Comparison of ENCODE assay signal across 9 mouse cellular contexts in the genomic region with DNA sequence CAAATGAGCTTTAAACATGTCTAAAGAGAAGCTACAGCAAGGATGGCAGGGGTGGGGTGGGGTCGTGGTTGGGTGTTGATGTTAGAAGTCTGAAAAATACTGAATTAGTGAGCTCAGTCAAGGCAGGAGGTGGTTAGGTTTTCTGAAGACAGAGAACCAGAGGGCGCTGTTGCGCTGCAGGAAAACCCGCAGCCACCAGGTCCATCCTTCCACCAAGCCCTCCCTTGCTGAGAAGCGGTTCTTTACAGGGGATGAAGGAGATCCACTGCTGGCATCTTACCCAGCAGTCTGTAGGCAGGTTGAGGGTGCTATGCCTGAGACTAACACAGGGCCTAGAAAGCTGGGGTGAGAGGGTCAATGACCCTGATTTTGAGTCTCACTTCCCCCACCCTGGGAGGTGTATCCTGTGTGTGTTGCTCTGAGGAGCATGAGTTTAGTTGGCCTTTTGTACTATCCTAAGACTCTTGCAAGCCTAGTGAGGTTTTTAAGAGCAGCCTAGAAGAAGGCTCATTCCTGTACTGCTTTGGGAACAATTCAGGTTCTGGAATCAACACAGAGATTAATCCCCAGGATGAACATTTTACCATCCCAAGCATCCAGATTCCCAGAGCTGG. TPM values are rescaled to one million over a fixed set of nuclear protein-coding genes. Genes with fewer than 3 reads are reported as not detected.
DNase-seq lines count a peak whose midpoint lies in the region; ATAC-seq and TF ChIP-seq lines count a peak whose summit lies in the region.
"Had no signal": no experiment of that assay in that cellular context is flagged by ENCODE, and none has a peak within 500 bp of the region (broad histone marks: within the 10 kb centered on the region; RNA-seq: fewer than 3 reads in every experiment).

No protein-coding gene starts in this region.

- TF ChIP-seq CTCF in heart, postnatal 0 days (IDR thresholded peaks at IDR 0.05; ENCODE audit: low read depth): peak; percentile 68

- DNase-seq in forebrain, embryonic 10.5 days (ENCODE audit: extremely low spot score, low spot score): peak; percentile 45
- DNase-seq in ZHBTc4 (ENCODE audit: low read depth, low spot score): peak; percentile 64
- DNase-seq in embryo, embryonic 10 days (ENCODE audit: low spot score): peak; percentile 79
- peak; percentile 56 for DNase-seq in heart, postnatal 0 days (ENCODE audit: low spot score)
- DNase-seq in layer of hippocampus, postnatal 10 days (ENCODE audit: low spot score in 2 of 2): peak; percentile 80 to 82
- DNase-seq in spleen, postnatal 10 days (ENCODE audit: low spot score in 2 of 2): peak; percentile 38 to 74

- no peak overlapping the region for H3K4me3 ChIP-seq in forebrain, embryonic 10.5 days
- H3K4me3 ChIP-seq in forebrain, embryonic 12.5 days (replicated peaks): no peak overlapping the region
- H3K4me3 ChIP-seq in heart, postnatal 0 days (ENCODE audit: low read depth, low read length): no peak overlapping the region

- TF ChIP-seq EP300 in heart, postnatal 0 days (IDR thresholded peaks at IDR 0.05; ENCODE audit: low read depth): no peak

- H3K9me3 ChIP-seq in forebrain, embryonic 10.5 days: no peaks in the 10 kb centered on the region
- H3K9me3 ChIP-seq in forebrain, embryonic 12.5 days: no peaks in the 10 kb centered on the region
- no peaks in the 10 kb centered on the region for H3K9me3 ChIP-seq in heart, postnatal 0 days (replicated peaks; ENCODE audit: control insufficient read depth, low read length)

- H3K9ac ChIP-seq in forebrain, embryonic 12.5 days: no peak overlapping the region
- H3K9ac ChIP-seq in heart, postnatal 0 days (replicated peaks; ENCODE audit: low read depth, low read length): no peak overlapping the region

- WGBS in forebrain, embryonic 10.5 days: 3% methylated on average over 5 of the region's 5 CpGs
- WGBS in forebrain, embryonic 12.5 days: 4% methylated on average over 5 of the region's 5 CpGs
- WGBS in heart, postnatal 0 days: 8% methylated on average over 5 of the region's 5 CpGs

- H3K36me3 ChIP-seq in forebrain, embryonic 10.5 days (replicated peaks): no peaks in the 10 kb centered on the region
- no peaks in the 10 kb centered on the region for H3K36me3 ChIP-seq in forebrain, embryonic 12.5 days (replicated peaks)
- no peaks in the 10 kb centered on the region for H3K36me3 ChIP-seq in heart, postnatal 0 days (replicated peaks; ENCODE audit: control insufficient read depth, insufficient read depth, low read length)

- no peaks in the 10 kb centered on the region for H3K27me3 ChIP-seq in forebrain, embryonic 10.5 days (ENCODE audit: poor library complexity, severe bottlenecking)
- no peaks in the 10 kb centered on the region for H3K27me3 ChIP-seq in forebrain, embryonic 12.5 days
- 0 out of 2 replicates have a peak, but pooled peaks cover 7% of the 10 kb centered on the region for H3K27me3 ChIP-seq in heart, postnatal 0 days (ENCODE audit: control insufficient read depth, insufficient read depth, low read length)

- ATAC-seq in forebrain, embryonic 12.5 days (ENCODE audit: low FRiP score): no peak
- ATAC-seq in heart, postnatal 0 days (ENCODE audit: insufficient read depth, low read depth): peak; percentile 62; the same call in 1 of the 2 replicates
- ATAC-seq in megakaryocyte progenitor cell, adult 5-6 weeks (replicated peaks; ENCODE audit: poor library complexity): peak; percentile 69

- H3K4me1 ChIP-seq in forebrain, embryonic 10.5 days: peaks cover 9% of the 10 kb centered on the region; the same call in 1 of the 2 replicates
- peaks cover 6% of the 10 kb centered on the region; the same call in 1 of the 2 replicates for H3K4me1 ChIP-seq in forebrain, embryonic 12.5 days
- H3K4me1 ChIP-seq in heart, postnatal 0 days (ENCODE audit: control insufficient read depth, insufficient read depth): peaks cover 3% of the 10 kb centered on the region; the same call in 1 of the 2 replicates

- no peak overlapping the region for H3K27ac ChIP-seq in forebrain, embryonic 10.5 days
- no peak overlapping the region for H3K27ac ChIP-seq in forebrain, embryonic 12.5 days
- no peak overlapping the region for H3K27ac ChIP-seq in heart, postnatal 0 days (ENCODE audit: low read depth)
- H3K27ac ChIP-seq: macrophage had no signal

- H3K4me2 ChIP-seq in forebrain, embryonic 12.5 days: no peak overlapping the region; the same call in 1 of the 2 replicates
- no peak overlapping the region for H3K4me2 ChIP-seq in heart, postnatal 0 days (ENCODE audit: low read depth, low read length)

RNA-seq across cellular contexts. Expression of gene Slc22a21, which starts 22.1 kb away (rescaled TPM):
- 2.0 and 3.0 TPM in 2 replicates for polyA plus RNA-seq in forebrain, embryonic 10.5 days (2016; fragmentation: Nextera tagmentation; extraction: Ambion mirVana)
- 1.4 and 2.7 TPM in 2 replicates for polyA plus RNA-seq in forebrain, embryonic 12.5 days (2016; fragmentation: Nextera tagmentation; extraction: Ambion mirVana)
- 1.9 and 3.2 TPM in 2 replicates for total RNA-seq in heart, postnatal 0 days (2014; rRNA removed; ENCODE audit: low replicate concordance)
- 0.89 and 1.5 TPM in 2 replicates for polyA plus RNA-seq in heart, postnatal 0 days (2015; fragmentation: Nextera tagmentation; extraction: Ambion mirVana)
- total RNA-seq in layer of hippocampus, postnatal 10 days (2021): 1 to 10 TPM; 3.7 to 4.1 TPM
- total RNA-seq in megakaryocyte progenitor cell, adult 5-6 weeks (2015): 1.4 and 3.0 TPM in 2 replicates
- 0.71 and 2.3 TPM in 2 replicates for total RNA-seq in megakaryocyte progenitor cell, adult 5-6 weeks (2017)

RNA-seq across cellular contexts. Expression of gene Slc22a4, which starts 25.6 kb away (rescaled TPM):
- 0.76 and 1.3 TPM in 2 replicates for polyA plus RNA-seq in forebrain, embryonic 10.5 days (2016; fragmentation: Nextera tagmentation; extraction: Ambion mirVana)
- polyA plus RNA-seq in forebrain, embryonic 12.5 days (2016; fragmentation: Nextera tagmentation; extraction: Ambion mirVana): 0.92 and 1.6 TPM in 2 replicates
- 2.1 TPM in 2 replicates for total RNA-seq in heart, postnatal 0 days (2014; rRNA removed; ENCODE audit: low replicate concordance)
- polyA plus RNA-seq in heart, postnatal 0 days (2015; fragmentation: Nextera tagmentation; extraction: Ambion mirVana): 0.70 and 0.96 TPM in 2 replicates
- 1 to 10 TPM; 6.7 to 7.6 TPM for total RNA-seq in layer of hippocampus, postnatal 10 days (2021)
- total RNA-seq in megakaryocyte progenitor cell, adult 5-6 weeks (2015): 22.2 and 23.6 TPM in 2 replicates
- 15.3 and 22.6 TPM in 2 replicates for total RNA-seq in megakaryocyte progenitor cell, adult 5-6 weeks (2017)
